Mouse (Mus musculus) embryonic facial prominence, embryonic 13.5 days (tissue): ENCODE data around the gene Ubqln1. TPM values are rescaled to one million over a fixed set of nuclear protein-coding genes. Genes with fewer than 3 reads are reported as not detected.

Experiments used
- ATAC-seq: fragments of 200-750 bp; cut with Nextera tagmentation; 2 replicates; pipeline ENCODE4 v1.8.0; 2017; ENCODE audit warnings: low read depth; ENCODE audit not compliant: insufficient number of reproducible peaks, insufficient read depth, low FRiP score, low TSS enrichment
- H3K27ac ChIP-seq: fragments of 300-500 bp; sonication (generic); 2 replicates; pipeline ENCODE4 v1.5.1; 2015; ENCODE audit warnings: moderate library complexity, mild to moderate bottlenecking, inconsistent platforms
- H3K27me3 ChIP-seq: fragments of 300-500 bp; sonication (generic); 2 replicates; pipeline ENCODE4 v1.6.1; 2015; ENCODE audit warnings: mild to moderate bottlenecking, inconsistent platforms
- H3K36me3 ChIP-seq: fragments of 300-500 bp; sonication (generic); 2 replicates; pipeline ENCODE4 v1.6.1; 2015; ENCODE audit warnings: mild to moderate bottlenecking, inconsistent platforms
- H3K4me1 ChIP-seq: fragments of 300-500 bp; sonication (generic); 2 replicates; pipeline ENCODE4 v1.6.1; 2015; ENCODE audit warnings: inconsistent platforms
- H3K4me2 ChIP-seq: fragments of 300-500 bp; sonication (generic); 2 replicates; pipeline ENCODE4 v1.6.1; 2015; ENCODE audit warnings: moderate library complexity, mild to moderate bottlenecking, inconsistent platforms
- H3K4me3 ChIP-seq: fragments of 300-500 bp; sonication (generic); 2 replicates; pipeline ENCODE4 v1.5.1; 2015; ENCODE audit warnings: mild to moderate bottlenecking, inconsistent platforms
- H3K9ac ChIP-seq: fragments of 300-500 bp; sonication (generic); 2 replicates; pipeline ENCODE4 v1.6.1; 2015; ENCODE audit warnings: mild to moderate bottlenecking, inconsistent platforms
- H3K9me3 ChIP-seq: fragments of 300-500 bp; sonication (generic); 2 replicates; pipeline ENCODE4 v1.6.1; 2016; ENCODE audit warnings: inconsistent platforms
- WGBS: fragments of 180-500 bp; shearing (Covaris S2); methylation state at CpG from one replicate; pipeline ENCODE4 v1.1.7; 2015; ENCODE audit warnings: mixed read lengths; 5-methylcytosine and 5-hydroxymethylcytosine counted together
- polyA plus RNA-seq: library from polyadenylated mRNA; unstranded; fragments of >200 nt; fragmentation: Nextera tagmentation; extraction: Ambion mirVana; gene quantifications from 2 replicates; pipeline ENCODE4 v1.2.1, GENCODE M21; 2015

Gene Ubqln1
- polyA plus RNA-seq, 1 experiment from 2014 or later, result 98.8 TPM

- H3K36me3 ChIP-seq, result peaks cover 82% of the 10 kb centered on the region
- 92% methylated on average over 9 of the region's 9 CpGs for WGBS
Observed at GRCm38 (mm10) chr13:58177511-58178208, 37.8 kb downstream of the Ubqln1 start.

GRCm38 (mm10) chr13:58176105-58176504, 39.3 kb downstream of the Ubqln1 start:
- 94% methylated on average over 3 of the region's 3 CpGs for WGBS
- Histone ChIP-seq H3K9me3 (no peaks in the 10 kb centered on the region), H3K36me3 (peaks cover 75% of the 10 kb centered on the region)

More at GRCm38 (mm10) chr13:58177511-58178208, 37.8 kb downstream of the Ubqln1 start:
- H3K9me3 ChIP-seq, result no peaks in the 10 kb centered on the region
- no peak overlapping the region for H3K9ac ChIP-seq
- H3K27ac ChIP-seq, result no peak overlapping the region
- no peak for ATAC-seq
- H3K27me3 ChIP-seq, result no peaks in the 10 kb centered on the region
- no peak overlapping the region for H3K4me2 ChIP-seq
- H3K4me1 ChIP-seq, result no peaks in the 10 kb centered on the region
- H3K4me3 ChIP-seq, result no peak overlapping the region

GRCm38 (mm10) chr13:58168119-58168518, 47.3 kb downstream of the Ubqln1 start:
- H3K4me3 ChIP-seq, result no peak overlapping the region
- H3K4me1 ChIP-seq, result no peaks in the 10 kb centered on the region
- no peak overlapping the region for H3K27ac ChIP-seq
- no peak for ATAC-seq
- no peaks in the 10 kb centered on the region for H3K27me3 ChIP-seq
- no peak overlapping the region for H3K4me2 ChIP-seq
- no peak overlapping the region for H3K9ac ChIP-seq
- peaks cover 51% of the 10 kb centered on the region for H3K36me3 ChIP-seq
- H3K9me3 ChIP-seq, result no peaks in the 10 kb centered on the region

More at GRCm38 (mm10) chr13:58176105-58176504, 39.3 kb downstream of the Ubqln1 start:
- no peak for ATAC-seq
- Histone ChIP-seq H3K4me2 (no peak overlapping the region), H3K9ac (no peak overlapping the region), H3K27ac (no peak overlapping the region), H3K4me1 (no peaks in the 10 kb centered on the region), H3K4me3 (no peak overlapping the region), H3K27me3 (no peaks in the 10 kb centered on the region)

DNA sequence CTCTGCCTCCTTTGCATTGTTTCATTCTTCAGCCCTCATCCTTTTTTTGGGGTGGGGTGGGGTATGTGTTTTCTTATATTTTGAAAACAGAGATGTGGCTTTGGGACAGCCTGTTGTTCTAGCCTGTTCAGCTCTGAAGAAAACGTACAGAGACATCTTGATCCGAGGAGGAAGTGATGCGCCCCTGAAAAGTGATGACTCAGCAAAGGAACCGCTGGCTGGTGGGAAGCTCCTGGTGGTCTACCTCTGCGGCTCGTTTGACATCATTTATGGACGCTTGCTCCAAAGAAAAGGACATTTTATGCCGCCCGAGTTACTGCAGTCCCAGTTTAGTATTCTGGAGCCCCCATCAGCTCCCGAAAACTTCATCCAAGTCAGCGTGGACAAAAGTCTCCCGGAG, 52.1 kb downstream of the Ubqln1 start:
- peaks cover 55% of the 10 kb centered on the region for H3K36me3 ChIP-seq
- no peak overlapping the region for H3K27ac ChIP-seq
- H3K4me3 ChIP-seq, result no peak overlapping the region
- H3K27me3 ChIP-seq, result no peaks in the 10 kb centered on the region
- ATAC-seq, result no peak
- peaks cover 2% of the 10 kb centered on the region; the same call in 1 of the 2 replicates for H3K4me1 ChIP-seq
- H3K4me2 ChIP-seq, result no peak overlapping the region
- 0 out of 2 replicates have a peak, but pooled peaks cover 3% of the 10 kb centered on the region for H3K9me3 ChIP-seq
- H3K9ac ChIP-seq, result no peak overlapping the region
- WGBS, result 93% methylated on average over 12 of the region's 12 CpGs

- Histone ChIP-seq H3K4me2 (no peak overlapping the region), H3K4me3 (no peak overlapping the region), H3K36me3 (peaks cover 47% of the 10 kb centered on the region), H3K27me3 (no peaks in the 10 kb centered on the region), H3K4me1 (peaks cover 8% of the 10 kb centered on the region; the same call in 1 of the 2 replicates), H3K9me3 (0 out of 2 replicates have a peak, but pooled peaks cover 3% of the 10 kb centered on the region), H3K9ac (no peak overlapping the region), H3K27ac (no peak overlapping the region)
- no peak for ATAC-seq
- 97% methylated on average over 15 of the region's 15 CpGs for WGBS
Observed at GRCm38 (mm10) chr13:58160761-58161160, 54.7 kb downstream of the Ubqln1 start.

GRCm38 (mm10) chr13:58158099-58158912, 57.1 kb downstream of the Ubqln1 start:
- Histone ChIP-seq H3K36me3 (peaks cover 33% of the 10 kb centered on the region), H3K27me3 (no peaks in the 10 kb centered on the region), H3K27ac (peak overlapping the region; percentile 60; the same call in 1 of the 2 replicates), H3K4me1 (peaks cover 8% of the 10 kb centered on the region; the same call in 1 of the 2 replicates), H3K4me2 (peak overlapping the region; percentile 95), H3K4me3 (peak overlapping the region; percentile 68), H3K9ac (peak overlapping the region; percentile 79), H3K9me3 (0 out of 2 replicates have a peak, but pooled peaks cover 3% of the 10 kb centered on the region)
- ATAC-seq, result peak; percentile 39; the same call in 1 of the 2 replicates
- WGBS, result 10% methylated on average over 16 of the region's 16 CpGs

DNA sequence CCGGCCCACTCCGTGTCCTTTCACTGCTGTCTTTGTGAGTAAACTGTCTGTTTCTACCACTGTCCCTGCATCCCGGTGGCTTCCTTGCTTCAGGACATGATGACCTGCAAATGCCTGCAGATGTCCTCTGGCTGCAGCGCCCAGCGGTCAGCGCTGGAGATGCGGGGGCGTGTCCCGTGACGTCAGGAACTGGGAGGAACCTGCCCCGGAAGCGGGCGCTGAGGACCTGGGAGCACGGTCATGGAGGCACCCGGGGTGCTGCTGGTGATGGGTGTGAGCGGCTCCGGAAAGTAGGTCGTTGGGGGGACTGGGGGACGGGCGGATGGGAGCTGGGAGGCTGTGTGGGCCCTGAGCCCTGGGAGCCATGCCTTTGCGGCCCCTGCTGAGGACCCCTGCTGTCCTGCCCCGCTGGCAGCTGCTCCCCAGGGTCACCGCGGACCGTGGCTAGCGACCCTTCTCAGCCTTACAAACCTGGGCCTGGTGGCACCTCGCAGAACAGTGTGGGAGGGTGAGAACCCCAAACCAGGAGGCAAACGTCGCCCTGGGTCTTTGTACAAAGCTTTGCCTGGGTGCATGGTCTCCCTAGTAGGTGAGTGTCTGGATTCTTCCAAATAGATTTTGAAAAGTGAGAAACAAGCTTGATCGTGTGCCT, 57.9 kb downstream of the Ubqln1 start, which contains the start of gene Idnk:
Gene Idnk, plus strand, starts transcription at position 203 of the 652 bp plus-strand sequence.
- H3K36me3 ChIP-seq, result peaks cover 28% of the 10 kb centered on the region
- peak; percentile 74 for ATAC-seq
- under 1% methylated on average over 30 of the region's 30 CpGs for WGBS

GRCm38 (mm10) chr13:58157036-58157435, 58.4 kb downstream of the Ubqln1 start:
- Histone ChIP-seq H3K4me1 (peaks cover 8% of the 10 kb centered on the region; the same call in 1 of the 2 replicates), H3K27me3 (no peaks in the 10 kb centered on the region), H3K27ac (no peak overlapping the region), H3K36me3 (peaks cover 25% of the 10 kb centered on the region), H3K4me2 (peak overlapping the region; percentile 95), H3K9me3 (0 out of 2 replicates have a peak, but pooled peaks cover 3% of the 10 kb centered on the region), H3K9ac (peak overlapping the region; percentile 79), H3K4me3 (peak overlapping the region; percentile 68)
- no peak for ATAC-seq
- 21% methylated on average over 8 of the region's 8 CpGs for WGBS

More for the DNA sequence above, 57.9 kb downstream of the Ubqln1 start, which contains the start of gene Idnk:
- H3K9me3 ChIP-seq, result 0 out of 2 replicates have a peak, but pooled peaks cover 3% of the 10 kb centered on the region
- peak within 1 kb of the TSS; percentile 79 for H3K9ac ChIP-seq
- H3K4me2 ChIP-seq, result peak within 1 kb of the TSS; percentile 95
- no peaks in the 10 kb centered on the region for H3K27me3 ChIP-seq
- H3K4me1 ChIP-seq, result peaks cover 8% of the 10 kb centered on the region; the same call in 1 of the 2 replicates
- peak within 1 kb of the TSS; percentile 68 for H3K4me3 ChIP-seq
- H3K27ac ChIP-seq, result peak within 1 kb of the TSS; percentile 60; the same call in 1 of the 2 replicates

GRCm38 (mm10) chr13:58156031-58156430, 59.4 kb downstream of the Ubqln1 start:
- no peak overlapping the region for H3K4me2 ChIP-seq
- WGBS, result 91% methylated on average over 2 of the region's 2 CpGs
- H3K9ac ChIP-seq, result no peak overlapping the region
- H3K27me3 ChIP-seq, result no peaks in the 10 kb centered on the region
- H3K27ac ChIP-seq, result no peak overlapping the region
- no peaks in the 10 kb centered on the region for H3K9me3 ChIP-seq
- no peak for ATAC-seq
- H3K4me1 ChIP-seq, result peaks cover 8% of the 10 kb centered on the region; the same call in 1 of the 2 replicates
- peaks cover 15% of the 10 kb centered on the region for H3K36me3 ChIP-seq
- no peak overlapping the region for H3K4me3 ChIP-seq

DNA sequence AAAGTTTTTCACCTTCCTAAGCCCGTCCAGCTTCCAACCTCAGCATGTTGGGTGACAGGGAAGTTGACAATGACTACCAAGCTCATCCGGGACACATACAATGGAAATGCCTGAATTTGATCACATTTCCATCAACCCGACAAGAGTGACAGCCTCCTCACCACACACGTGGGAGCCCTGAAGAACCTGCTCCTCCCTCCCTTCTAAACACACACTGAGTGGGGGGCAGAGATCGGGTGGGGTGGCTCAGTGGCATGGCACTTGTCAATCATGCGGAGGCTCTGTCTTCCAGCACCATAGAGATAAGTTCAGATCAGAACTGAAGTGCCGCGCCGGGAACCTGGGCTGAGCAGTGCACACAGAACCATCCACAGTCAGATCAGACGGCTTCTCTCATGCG, 65.0 kb downstream of the Ubqln1 start:
- H3K9ac ChIP-seq, result no peak overlapping the region
- peaks cover 9% of the 10 kb centered on the region for H3K4me1 ChIP-seq
- no peak overlapping the region for H3K4me2 ChIP-seq
- H3K4me3 ChIP-seq, result no peak overlapping the region
- whole genome bisulfite sequencing, result 81% methylated on average over 11 of the region's 11 CpGs
- no peak overlapping the region for H3K27ac ChIP-seq
- H3K36me3 ChIP-seq, result no peaks in the 10 kb centered on the region
- H3K27me3 ChIP-seq, result no peaks in the 10 kb centered on the region
- no peaks in the 10 kb centered on the region for H3K9me3 ChIP-seq
- ATAC-seq, result no peak

DNA sequence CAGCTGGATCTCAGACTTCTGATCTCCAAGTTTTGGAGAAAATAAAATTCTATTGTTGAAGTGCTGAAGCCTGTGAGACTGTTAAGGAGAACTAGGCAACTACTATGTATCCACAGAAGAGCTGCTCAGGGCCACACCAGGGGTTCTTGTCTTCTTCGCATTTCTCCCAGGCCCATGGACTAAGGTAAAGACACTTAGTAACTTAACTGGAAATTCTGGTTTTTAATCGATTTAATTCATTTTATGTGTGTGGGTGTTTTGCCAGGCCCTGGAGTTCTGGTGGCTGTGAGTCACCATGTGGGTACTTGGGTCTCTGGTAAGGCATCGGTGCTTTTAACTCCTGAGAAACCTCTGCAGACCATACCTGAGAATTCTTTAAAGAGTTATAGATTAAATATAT, 65.8 kb downstream of the Ubqln1 start:
- no peak for ATAC-seq
- WGBS, result 80% methylated on average over 3 of the region's 3 CpGs
- Histone ChIP-seq H3K9me3 (no peaks in the 10 kb centered on the region), H3K4me2 (no peak overlapping the region), H3K27me3 (no peaks in the 10 kb centered on the region), H3K4me1 (peaks cover 9% of the 10 kb centered on the region), H3K27ac (no peak overlapping the region), H3K36me3 (no peaks in the 10 kb centered on the region), H3K9ac (no peak overlapping the region), H3K4me3 (no peak overlapping the region)
